22 mouse cellular contexts compared by ENCODE assay signal in the genomic region with DNA sequence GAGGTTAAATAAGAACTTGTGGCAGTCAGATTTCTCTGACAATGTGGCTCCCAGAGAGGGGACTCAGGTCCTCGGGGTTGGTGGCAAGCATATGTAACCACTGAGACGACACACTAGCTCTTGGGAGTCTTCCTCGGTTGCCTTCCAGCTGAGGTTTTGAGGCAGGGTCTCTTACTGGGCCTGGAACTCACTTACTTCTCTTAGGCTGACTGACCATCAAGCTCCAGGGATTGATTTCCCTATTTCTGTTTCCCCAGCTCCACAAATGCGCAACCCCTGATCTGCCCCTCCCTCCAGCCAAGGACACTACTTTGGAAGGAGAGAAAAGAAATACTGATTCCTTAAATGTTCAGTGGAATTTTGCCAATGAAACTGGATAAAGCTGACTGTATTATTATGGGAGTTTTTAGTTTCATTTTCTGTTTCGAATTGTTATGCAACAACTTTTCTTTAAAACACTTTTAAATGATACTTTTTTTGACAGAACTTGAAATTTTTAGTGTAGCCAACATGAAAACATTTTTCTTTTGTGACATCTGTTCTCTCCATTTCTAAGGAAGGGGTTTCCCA.
DNase-seq lines count a peak whose midpoint lies in the region; ATAC-seq and TF ChIP-seq lines count a peak whose summit lies in the region.
"Had no signal": no experiment of that assay in that cellular context is flagged by ENCODE, and none has a peak within 500 bp of the region (broad histone marks: within the 10 kb centered on the region; RNA-seq: fewer than 3 reads in every experiment).

No protein-coding gene starts in this region.

- H3K36me3 ChIP-seq in lung, postnatal 0 days (ENCODE audit: insufficient read depth, low read length) = no peaks in the 10 kb centered on the region
- H3K36me3 ChIP-seq: forebrain, embryonic 10.5 days; heart, embryonic 15.5 days; limb, embryonic 15.5 days; neural tube, embryonic 15.5 days had no signal

- no peak for ATAC-seq in lung, postnatal 0 days
- peak; percentile 26; the same call in 1 of the 2 replicates for ATAC-seq in megakaryocyte progenitor cell, adult 5-6 weeks (replicated peaks; ENCODE audit: poor library complexity)
- ATAC-seq: forebrain, postnatal 0 days; hindbrain, embryonic 16.5 days; liver, postnatal 0 days had no signal

- H3K27ac ChIP-seq in lung, postnatal 0 days (ENCODE audit: low read length) = no peak overlapping the region
- H3K27ac ChIP-seq: forebrain, embryonic 10.5 days; heart, embryonic 15.5 days; limb, embryonic 15.5 days; neural tube, embryonic 15.5 days had no signal

- 75% methylated on average over 5 of the region's 5 CpGs for WGBS in lung, postnatal 0 days

- DNase-seq in adrenal gland, postnatal 10 days = peak; percentile 26
- no peak for DNase-seq in adrenal gland, adult 18-20 months (ENCODE audit: low spot score in 2 of 2)
- DNase-seq in lung, postnatal 0 days (ENCODE audit: low spot score) = peak; percentile 13
- DNase-seq in lung, postnatal 14 days = no peak
- peak; percentile 11 to 37 for DNase-seq in adrenal gland, postnatal 36 days
- no peak for DNase-seq in right cerebral cortex, adult 2 months (ENCODE audit: low spot score in 2 of 2)
- no peak for DNase-seq in gastrocnemius, adult 8-10 months (ENCODE audit: low spot score in 2 of 2)
- DNase-seq: B cell, adult 2 months; cerebellum, adult 8-10 months; forebrain, postnatal 0 days; kidney, adult 2 months; kidney, postnatal 10 days; liver, postnatal 0 days; lung, postnatal 4 days; midbrain, embryonic 14.5 days; right cerebral cortex, postnatal 4 days had no signal

- no peak overlapping the region for H3K4me3 ChIP-seq in lung, postnatal 0 days (ENCODE audit: low read depth, low read length)
- H3K4me3 ChIP-seq: forebrain, embryonic 10.5 days; heart, embryonic 15.5 days; limb, embryonic 15.5 days; neural tube, embryonic 15.5 days had no signal

- H3K9ac ChIP-seq in lung, postnatal 0 days (replicated peaks; ENCODE audit: low read depth) = no peak overlapping the region
- H3K9ac ChIP-seq: forebrain, postnatal 0 days; heart, embryonic 15.5 days; limb, embryonic 15.5 days; liver, postnatal 0 days; neural tube, embryonic 15.5 days had no signal

- H3K4me2 ChIP-seq in lung, postnatal 0 days (replicated peaks; ENCODE audit: low read depth, low read length) = no peak overlapping the region
- H3K4me2 ChIP-seq: heart, embryonic 15.5 days; limb, embryonic 15.5 days; neural tube, embryonic 15.5 days had no signal

- H3K4me1 ChIP-seq in lung, postnatal 0 days (ENCODE audit: insufficient read depth, low read depth, low read length) = no peaks in the 10 kb centered on the region
- H3K4me1 ChIP-seq: forebrain, embryonic 10.5 days; heart, embryonic 15.5 days; limb, embryonic 15.5 days; neural tube, embryonic 15.5 days had no signal

- H3K27me3 ChIP-seq in lung, postnatal 0 days (replicated peaks; ENCODE audit: insufficient read depth, low read length) = no peaks in the 10 kb centered on the region
- H3K27me3 ChIP-seq: heart, embryonic 15.5 days; limb, embryonic 15.5 days; neural tube, embryonic 15.5 days had no signal

- no peak for TF ChIP-seq CTCF in lung, postnatal 0 days (IDR thresholded peaks at IDR 0.05)

- no peak for TF ChIP-seq EP300 in lung, postnatal 0 days (IDR thresholded peaks at IDR 0.05)

- no peaks in the 10 kb centered on the region for H3K9me3 ChIP-seq in lung, postnatal 0 days (ENCODE audit: low read length)
- H3K9me3 ChIP-seq: forebrain, embryonic 10.5 days; heart, embryonic 15.5 days; limb, embryonic 15.5 days; neural tube, embryonic 15.5 days had no signal

Comparison
In these comparisons a context has a peak if more than half of its experiments do, and no peak if none do; other contexts are left out.
1. DNase-seq: peak in adrenal gland, postnatal 10 days (single experiment), lung, postnatal 0 days (single experiment) and adrenal gland, postnatal 36 days (2 of 2); none in adrenal gland, adult 18-20 months (0 of 2), lung, postnatal 14 days (single experiment), right cerebral cortex, adult 2 months (0 of 2) and gastrocnemius, adult 8-10 months (0 of 2).